Mouse (Mus musculus) megakaryocyte, adult 5-6 weeks (primary cell): ENCODE results near the gene Srms. TPM values are rescaled to one million over a fixed set of nuclear protein-coding genes. Genes with fewer than 3 reads are reported as not detected.

Experiments used
- ATAC-seq: 2 replicates; pipeline ENCODE4 v1.8.0; 2016; ENCODE audit warnings: mild to moderate bottlenecking, inconsistent platforms; ENCODE audit not compliant: poor library complexity, severe bottlenecking
- total RNA-seq, 2 experiments: library from RNA; stranded (forward) in 1 of 2; stranded (reverse) in 1 of 2; fragments of 153-499, 151-499 nt in 1 of 2; fragments of 221-1000, 200-1000 nt in 1 of 2; gene quantifications; 2 replicates each; pipeline versions ENCODE4 v1.2.3 to v1.2.4; 2015 to 2017

Srms gene
- total RNA-seq, 2 experiments from 2014 or later = not detected

GRCm38 (mm10) chr2:181178015-181178414, 35.0 kb downstream of the Srms start:
- no peak for ATAC-seq

GRCm38 (mm10) chr2:181174646-181175045, 38.3 kb downstream of the Srms start:
- no peak for ATAC-seq

- ATAC-seq = no peak
These were observed 46.5 kb downstream of the Srms start for GRCm38 (mm10) chr2:181166469-181166868.

GRCm38 (mm10) chr2:181160821-181161220, 52.2 kb downstream of the Srms start:
- no peak for ATAC-seq

- no peak for ATAC-seq
These were observed 53.2 kb downstream of the Srms start for GRCm38 (mm10) chr2:181159771-181160170.

GRCm38 (mm10) chr2:181159091-181159514, 53.9 kb downstream of the Srms start:
- no peak for ATAC-seq

GRCm38 (mm10) chr2:181158471-181158870, 54.5 kb downstream of the Srms start:
- ATAC-seq = no peak

GRCm38 (mm10) chr2:181157716-181158302, 55.2 kb downstream of the Srms start:
- no peak for ATAC-seq

GRCm38 (mm10) chr2:181157180-181157579, 55.8 kb downstream of the Srms start:
- no peak for ATAC-seq

GRCm38 (mm10) chr2:181156248-181157121, 56.5 kb downstream of the Srms start, which contains the start of gene Eef1a2:
Eef1a2 (minus strand) TSS chr2:181157014.
- no peak for ATAC-seq

- no peak for ATAC-seq
These were observed 57.2 kb downstream of the Srms start for GRCm38 (mm10) chr2:181155801-181156200.

Other genes with a start within 250 kb of the Srms start
- 16.5 and 18.7 TPM in 2 replicates for gene Arfgap1, start 246.0 kb downstream of the Srms start, total RNA-seq (2015)
- gene Arfgap1, start 246.0 kb downstream of the Srms start, total RNA-seq (2017) = 34.8 and 35.0 TPM in 2 replicates
- 0.11 and 0.23 TPM in 2 replicates for gene Col20a1, start 226.7 kb downstream of the Srms start, total RNA-seq (2015)
- gene Col20a1, start 226.7 kb downstream of the Srms start, total RNA-seq (2017) = 0.18 and 0.28 TPM in 2 replicates
- not detected in 2 replicates for gene Chrna4, start 169.6 kb downstream of the Srms start, total RNA-seq (2015)
- not detected in 2 replicates for gene Chrna4, start 169.6 kb downstream of the Srms start, total RNA-seq (2017)
- gene Kcnq2, start 77.9 kb downstream of the Srms start, total RNA-seq (2015) = not detected in 2 replicates
- gene Kcnq2, start 77.9 kb downstream of the Srms start, total RNA-seq (2017) = not detected in 2 replicates
- gene Eef1a2, start 56.2 kb downstream of the Srms start, total RNA-seq (2015) = not detected in 2 replicates
- gene Eef1a2, start 56.2 kb downstream of the Srms start, total RNA-seq (2017) = not detected in 2 replicates
- 87.9 and 88.9 TPM in 2 replicates for gene Ppdpf, start 25.9 kb downstream of the Srms start, total RNA-seq (2015)
- gene Ppdpf, start 25.9 kb downstream of the Srms start, total RNA-seq (2017) = 55.7 and 56.1 TPM in 2 replicates
- gene Ptk6, start 10.4 kb downstream of the Srms start, total RNA-seq (2015) = not detected in 2 replicates
- gene Ptk6, start 10.4 kb downstream of the Srms start, total RNA-seq (2017) = not detected in 2 replicates
- gene Fndc11, start 6.8 kb upstream of the Srms start, total RNA-seq (2015) = not detected in 2 replicates
- gene Fndc11, start 6.8 kb upstream of the Srms start, total RNA-seq (2017) = not detected in 2 replicates
- 13.5 and 14.2 TPM in 2 replicates for gene Helz2, start 28.8 kb upstream of the Srms start, total RNA-seq (2015)
- 11.0 and 14.6 TPM in 2 replicates for gene Helz2, start 28.8 kb upstream of the Srms start, total RNA-seq (2017)
- 12.5 and 16.6 TPM in 2 replicates for gene Gmeb2, start 74.8 kb upstream of the Srms start, total RNA-seq (2015)
- gene Gmeb2, start 74.8 kb upstream of the Srms start, total RNA-seq (2017) = 13.4 and 23.9 TPM in 2 replicates
- gene Stmn3, start 101.3 kb upstream of the Srms start, total RNA-seq (2015) = not detected in 2 replicates
- gene Stmn3, start 101.3 kb upstream of the Srms start, total RNA-seq (2017) = not detected in 2 replicates
- gene Rtel1, start 106.6 kb upstream of the Srms start, total RNA-seq (2015) = 26.8 and 34.1 TPM in 2 replicates
- gene Rtel1, start 106.6 kb upstream of the Srms start, total RNA-seq (2017) = 21.6 and 25.8 TPM in 2 replicates
- gene Zgpat, start 151.7 kb upstream of the Srms start, total RNA-seq (2015) = 4.9 and 7.9 TPM in 2 replicates
- 28.0 and 29.5 TPM in 2 replicates for gene Zgpat, start 151.7 kb upstream of the Srms start, total RNA-seq (2017)
- 22.8 and 29.9 TPM in 2 replicates for gene Arfrp1, start 152.2 kb upstream of the Srms start, total RNA-seq (2015)
- 37.2 and 43.3 TPM in 2 replicates for gene Arfrp1, start 152.2 kb upstream of the Srms start, total RNA-seq (2017)
- 21.5 and 25.4 TPM in 2 replicates for gene Lime1, start 166.9 kb upstream of the Srms start, total RNA-seq (2015)
- 20.4 and 28.9 TPM in 2 replicates for gene Lime1, start 166.9 kb upstream of the Srms start, total RNA-seq (2017)
- gene Zbtb46, start 246.2 kb upstream of the Srms start, total RNA-seq (2015) = 1.4 and 2.5 TPM in 2 replicates
- 2.3 and 3.9 TPM in 2 replicates for gene Zbtb46, start 246.2 kb upstream of the Srms start, total RNA-seq (2017)